Comparison of ENCODE assay signal across 8 mouse cellular contexts in genomic region chr17:25184129-25184691, GRCm38 (mm10). TPM values are rescaled to one million over a fixed set of nuclear protein-coding genes. Genes with fewer than 3 reads are reported as not detected.
DNase-seq lines count a peak whose midpoint lies in the region; ATAC-seq and TF ChIP-seq lines count a peak whose summit lies in the region.

Gene BC003965, plus strand, starts transcription at chr17:25184554.

- H3K9me3 ChIP-seq in forebrain, embryonic 10.5 days: no peaks in the 10 kb centered on the region
- H3K9me3 ChIP-seq in heart, embryonic 15.5 days (replicated peaks): no peaks in the 10 kb centered on the region
- no peaks in the 10 kb centered on the region for H3K9me3 ChIP-seq in liver, embryonic 14.5 days (ENCODE audit: control insufficient read depth, low read length)
- no peaks in the 10 kb centered on the region for H3K9me3 ChIP-seq in neural tube, embryonic 11.5 days (ENCODE audit: control insufficient read depth, low read length)
- H3K9me3 ChIP-seq in stomach, postnatal 0 days (ENCODE audit: control insufficient read depth, low read length): no peaks in the 10 kb centered on the region

- peaks cover 49% of the 10 kb centered on the region for H3K4me1 ChIP-seq in forebrain, embryonic 10.5 days
- H3K4me1 ChIP-seq in heart, embryonic 15.5 days (replicated peaks): peaks cover 18% of the 10 kb centered on the region
- H3K4me1 ChIP-seq in liver, embryonic 14.5 days (replicated peaks; ENCODE audit: control insufficient read depth in 2 of 2, insufficient read depth in 2 of 2, low read length in 1 of 2): peaks cover 13 to 16% of the 10 kb centered on the region in 2 experiments
- peaks cover 9% of the 10 kb centered on the region for H3K4me1 ChIP-seq in neural tube, embryonic 11.5 days (ENCODE audit: control insufficient read depth, insufficient read depth, low read length)
- no peaks in the 10 kb centered on the region for H3K4me1 ChIP-seq in stomach, postnatal 0 days (replicated peaks; ENCODE audit: control insufficient read depth, insufficient read depth)

- peak; percentile 55; the same call in 1 of the 2 replicates for TF ChIP-seq EP300 in liver, embryonic 14.5 days (IDR thresholded peaks at IDR 0.05; ENCODE audit: low read depth)
- no peak for TF ChIP-seq EP300 in stomach, postnatal 0 days (optimal IDR thresholded peaks at IDR 0.05)

- TF ChIP-seq CTCF in liver, embryonic 14.5 days (IDR thresholded peaks at IDR 0.05; ENCODE audit: low read depth): no peak
- TF ChIP-seq CTCF in stomach, postnatal 0 days (IDR thresholded peaks at IDR 0.05; ENCODE audit: low read depth): no peak

- ATAC-seq in heart, embryonic 15.5 days (replicated peaks; ENCODE audit: insufficient number of reproducible peaks, insufficient read depth, low FRiP score, low read depth): peak; percentile 76
- ATAC-seq in liver, embryonic 14.5 days (ENCODE audit: insufficient read depth): peak; percentile 86
- peak; percentile 81 for ATAC-seq in neural tube, embryonic 11.5 days (ENCODE audit: insufficient read depth, low FRiP score, low TSS enrichment)
- peak; percentile 92 for ATAC-seq in stomach, postnatal 0 days (ENCODE audit: low FRiP score, low TSS enrichment)

- no peaks in the 10 kb centered on the region; the same call in 1 of the 2 replicates for H3K27me3 ChIP-seq in forebrain, embryonic 10.5 days (ENCODE audit: poor library complexity, severe bottlenecking)
- peaks cover 4% of the 10 kb centered on the region; the same call in 1 of the 2 replicates for H3K27me3 ChIP-seq in heart, embryonic 15.5 days
- no peaks in the 10 kb centered on the region for H3K27me3 ChIP-seq in liver, embryonic 14.5 days (ENCODE audit: control insufficient read depth, insufficient read depth, low read length)
- H3K27me3 ChIP-seq in neural tube, embryonic 11.5 days (ENCODE audit: control insufficient read depth, insufficient read depth, low read length): no peaks in the 10 kb centered on the region
- H3K27me3 ChIP-seq in stomach, postnatal 0 days (ENCODE audit: control insufficient read depth, insufficient read depth, low read length): no peaks in the 10 kb centered on the region

- H3K4me2 ChIP-seq in heart, embryonic 15.5 days: peak within 1 kb of the TSS; percentile 98
- peak within 1 kb of the TSS; percentile 94 for H3K4me2 ChIP-seq in liver, embryonic 14.5 days (ENCODE audit: low read depth)
- H3K4me2 ChIP-seq in neural tube, embryonic 11.5 days (ENCODE audit: low read depth): peak within 1 kb of the TSS; percentile 99
- H3K4me2 ChIP-seq in stomach, postnatal 0 days (replicated peaks; ENCODE audit: low read depth): peak within 1 kb of the TSS; percentile 99

- peak within 1 kb of the TSS; percentile 83 for H3K9ac ChIP-seq in heart, embryonic 15.5 days
- peak within 1 kb of the TSS; percentile 88 for H3K9ac ChIP-seq in liver, embryonic 14.5 days (replicated peaks)
- H3K9ac ChIP-seq in neural tube, embryonic 11.5 days (ENCODE audit: low read length): peak within 1 kb of the TSS; percentile 90
- peak within 1 kb of the TSS; percentile 85 for H3K9ac ChIP-seq in stomach, postnatal 0 days (ENCODE audit: low read length)

- H3K36me3 ChIP-seq in forebrain, embryonic 10.5 days (replicated peaks): peaks cover 13% of the 10 kb centered on the region; the same call in 1 of the 2 replicates
- H3K36me3 ChIP-seq in heart, embryonic 15.5 days: no peaks in the 10 kb centered on the region
- H3K36me3 ChIP-seq in liver, embryonic 14.5 days (replicated peaks; ENCODE audit: control insufficient read depth, insufficient read depth, low read depth): no peaks in the 10 kb centered on the region
- no peaks in the 10 kb centered on the region for H3K36me3 ChIP-seq in neural tube, embryonic 11.5 days (ENCODE audit: control insufficient read depth, insufficient read depth, low read length)
- H3K36me3 ChIP-seq in stomach, postnatal 0 days (ENCODE audit: control insufficient read depth, insufficient read depth, low read length): no peaks in the 10 kb centered on the region

- under 1% methylated on average over 50 of the region's 50 CpGs for WGBS in forebrain, embryonic 10.5 days
- WGBS in heart, embryonic 15.5 days: under 1% methylated on average over 50 of the region's 50 CpGs
- WGBS in liver, embryonic 14.5 days (ENCODE audit: insufficient replicate concordance): under 1% methylated on average over 50 of the region's 50 CpGs
- WGBS in neural tube, embryonic 11.5 days: under 1% methylated on average over 50 of the region's 50 CpGs
- WGBS in stomach, postnatal 0 days: under 1% methylated on average over 50 of the region's 50 CpGs

- H3K4me3 ChIP-seq in forebrain, embryonic 10.5 days: peak within 1 kb of the TSS; percentile 79
- peak within 1 kb of the TSS; percentile 79 for H3K4me3 ChIP-seq in heart, embryonic 15.5 days
- peak within 1 kb of the TSS; percentile 75 to 84 for H3K4me3 ChIP-seq in liver, embryonic 14.5 days (ENCODE audit: insufficient read depth in 1 of 2, low read depth in 2 of 2, low read length in 2 of 2)
- peak within 1 kb of the TSS; percentile 95 for H3K4me3 ChIP-seq in neural tube, embryonic 11.5 days (ENCODE audit: low read depth, low read length)
- H3K4me3 ChIP-seq in stomach, postnatal 0 days (ENCODE audit: low read depth, low read length): peak within 1 kb of the TSS; percentile 89

- H3K27ac ChIP-seq in forebrain, embryonic 10.5 days: peak within 1 kb of the TSS; percentile 94
- peak within 1 kb of the TSS; percentile 90 for H3K27ac ChIP-seq in heart, embryonic 15.5 days
- peak within 1 kb of the TSS; percentile 63 for H3K27ac ChIP-seq in liver, embryonic 14.5 days
- peak within 1 kb of the TSS; percentile 82 for H3K27ac ChIP-seq in neural tube, embryonic 11.5 days (ENCODE audit: low read depth, low read length)
- peak within 1 kb of the TSS; percentile 94 for H3K27ac ChIP-seq in stomach, postnatal 0 days (replicated peaks)

- peak; percentile 96 to 98 for DNase-seq in CD8-positive naive resting alpha-beta T cell, adult 2 months (ENCODE audit: low read depth in 2 of 2, low spot score in 2 of 2)
- DNase-seq in c-Kit-positive CD71-negative TER-119-negative erythroid progenitor cells, embryonic 14.5 days (ENCODE audit: low read depth): peak; percentile 100
- DNase-seq in forebrain, embryonic 10.5 days (ENCODE audit: extremely low spot score, low spot score): peak; percentile 98
- peak; percentile 99 for DNase-seq in kidney, postnatal 25 days
- peak; percentile 96 to 98 (median 98) for DNase-seq in liver, embryonic 14.5 days (ENCODE audit: low read depth in 3 of 3, low spot score in 3 of 3)
- DNase-seq in neural tube, embryonic 11.5 days (ENCODE audit: low spot score): peak; percentile 99
- peak; percentile 98 for DNase-seq in stomach, postnatal 0 days (ENCODE audit: low spot score)

RNA-seq across cellular contexts. Expression of gene BC003965, which starts in this region (rescaled TPM):
- polyA plus RNA-seq in forebrain, embryonic 10.5 days (2016; fragmentation: Nextera tagmentation; extraction: Ambion mirVana): 38.7 and 39.0 TPM in 2 replicates
- polyA plus RNA-seq in heart, embryonic 15.5 days (2015; fragmentation: Nextera tagmentation; extraction: Ambion mirVana): 23.7 and 24.4 TPM in 2 replicates
- polyA plus RNA-seq in liver, embryonic 14.5 days (2012; rRNA removed): 9.9 and 13.4 TPM in 2 replicates
- 16.8 and 17.4 TPM in 2 replicates for polyA plus RNA-seq in liver, embryonic 14.5 days (2014; fragmentation: Nextera tagmentation; extraction: Ambion mirVana)
- 30.5 and 31.8 TPM in 2 replicates for polyA plus RNA-seq in neural tube, embryonic 11.5 days (2014; fragmentation: Nextera tagmentation; extraction: Ambion mirVana)
- 23.1 and 23.6 TPM in 2 replicates for polyA plus RNA-seq in stomach, postnatal 0 days (2015; fragmentation: Nextera tagmentation; extraction: Ambion mirVana)

Comparison
In these comparisons a context has a peak if more than half of its experiments do, and no peak if none do; other contexts are left out.
1. Peak in every context shown above with its lines: DNase-seq, ATAC-seq, H3K4me3 ChIP-seq and H3K27ac ChIP-seq.